Mouse (Mus musculus) heart, embryonic 10.5 days (tissue): ENCODE results near the gene Mapk9. TPM values are rescaled to one million over a fixed set of nuclear protein-coding genes. Genes with fewer than 3 reads are reported as not detected.

Experiments
- DNase-seq: peaks from one replicate; pipeline ENCODE4 v3.0.0-alpha.2; 2017; ENCODE audit warnings: low spot score
- H3K27ac ChIP-seq: fragments of 300-500 bp; sonication (generic); 2 replicates; pipeline ENCODE4 v1.5.1; 2016; ENCODE audit warnings: mild to moderate bottlenecking
- H3K27me3 ChIP-seq: fragments of 300-500 bp; sonication (generic); 2 replicates; pipeline ENCODE4 v1.6.1; 2016; ENCODE audit warnings: mild to moderate bottlenecking; ENCODE audit not compliant: poor library complexity, insufficient read depth, severe bottlenecking
- H3K36me3 ChIP-seq: fragments of 300-500 bp; sonication (generic); 2 replicates; pipeline ENCODE4 v1.6.1; 2016; ENCODE audit warnings: mild to moderate bottlenecking, moderate library complexity
- H3K4me1 ChIP-seq: fragments of 300-500 bp; sonication (generic); 2 replicates; pipeline ENCODE4 v1.6.1; 2016; ENCODE audit warnings: mild to moderate bottlenecking
- H3K4me3 ChIP-seq: fragments of 300-500 bp; sonication (generic); 2 replicates; pipeline ENCODE4 v1.5.1; 2016; ENCODE audit warnings: mild to moderate bottlenecking, moderate library complexity
- H3K9me3 ChIP-seq: fragments of 300-500 bp; sonication (generic); 2 replicates; pipeline ENCODE4 v1.6.1; 2016; ENCODE audit warnings: mild to moderate bottlenecking, moderate library complexity
- WGBS: fragments of 180-500 bp; shearing (Covaris S2); methylation state at CpG from one replicate; pipeline ENCODE4 v1.1.7; 2016; 5-methylcytosine and 5-hydroxymethylcytosine counted together
- microRNA-seq: library from miRNA; unstranded; fragments of <30 nt; microRNA quantifications from one replicate; pipeline ENCODE4, GENCODE M21; 2017
- polyA plus RNA-seq: library from polyadenylated mRNA; unstranded; fragments of >200 nt; fragmentation: Nextera tagmentation; extraction: Ambion mirVana; gene quantifications from 2 replicates; pipeline ENCODE4 v1.2.1, GENCODE M21; 2016

The Mapk9 gene
- polyA plus RNA-seq, 1 experiment from 2014 or later: 31.5 TPM

- 70% methylated on average over 15 of the region's 15 CpGs for WGBS
- H3K4me3 ChIP-seq: no peak overlapping the region
- peaks cover 55% of the 10 kb centered on the region for H3K27me3 ChIP-seq
- DNase-seq: no peak
- no peaks in the 10 kb centered on the region for H3K9me3 ChIP-seq
- peaks cover 8% of the 10 kb centered on the region; the same call in 1 of the 2 replicates for H3K4me1 ChIP-seq
- no peak overlapping the region for H3K27ac ChIP-seq
- no peaks in the 10 kb centered on the region for H3K36me3 ChIP-seq
Observed at GRCm38 (mm10) chr11:49918521-49919180, 72.1 kb downstream of the Mapk9 start.

GRCm38 (mm10) chr11:49919304-49919703 lies 72.8 kb downstream of the Mapk9 start:
- Histone ChIP-seq H3K36me3 (no peaks in the 10 kb centered on the region), H3K4me3 (no peak overlapping the region), H3K4me1 (peaks cover 8% of the 10 kb centered on the region; the same call in 1 of the 2 replicates), H3K27me3 (peaks cover 55% of the 10 kb centered on the region), H3K9me3 (no peaks in the 10 kb centered on the region), H3K27ac (no peak overlapping the region)
- WGBS: 75% methylated on average over 6 of the region's 6 CpGs
- DNase-seq: no peak

- Histone ChIP-seq H3K36me3 (no peaks in the 10 kb centered on the region), H3K4me3 (no peak overlapping the region), H3K9me3 (no peaks in the 10 kb centered on the region), H3K27ac (no peak overlapping the region), H3K27me3 (peaks cover 60% of the 10 kb centered on the region), H3K4me1 (peaks cover 11% of the 10 kb centered on the region)
- WGBS: 82% methylated on average over 9 of the region's 9 CpGs
- no peak for DNase-seq
Observed at GRCm38 (mm10) chr11:49923539-49923938, 77.0 kb downstream of the Mapk9 start.

- H3K4me1 ChIP-seq: peaks cover 13% of the 10 kb centered on the region
- no peaks in the 10 kb centered on the region for H3K36me3 ChIP-seq
- H3K9me3 ChIP-seq: no peaks in the 10 kb centered on the region
- no peak overlapping the region for H3K4me3 ChIP-seq
- WGBS: 71% methylated on average over 7 of the region's 7 CpGs
- DNase-seq: no peak
- peaks cover 60% of the 10 kb centered on the region for H3K27me3 ChIP-seq
- no peak overlapping the region for H3K27ac ChIP-seq
Observed at GRCm38 (mm10) chr11:49926183-49926582, 79.6 kb downstream of the Mapk9 start.

GRCm38 (mm10) chr11:49927169-49927568 lies 80.6 kb downstream of the Mapk9 start:
- no peaks in the 10 kb centered on the region for H3K9me3 ChIP-seq
- no peak overlapping the region; the same call in 1 of the 2 replicates for H3K27ac ChIP-seq

GRCm38 (mm10) chr11:49927670-49928069 lies 81.1 kb downstream of the Mapk9 start:
- Histone ChIP-seq H3K27ac (no peak overlapping the region), H3K36me3 (no peaks in the 10 kb centered on the region), H3K4me1 (peaks cover 27% of the 10 kb centered on the region), H3K27me3 (peaks cover 51% of the 10 kb centered on the region), H3K9me3 (no peaks in the 10 kb centered on the region), H3K4me3 (no peak overlapping the region)
- WGBS: 72% methylated on average over 6 of the region's 6 CpGs
- no peak for DNase-seq

More at GRCm38 (mm10) chr11:49927169-49927568, 80.6 kb downstream of the Mapk9 start:
- Histone ChIP-seq H3K4me1 (peaks cover 23% of the 10 kb centered on the region), H3K4me3 (no peak overlapping the region), H3K27me3 (peaks cover 56% of the 10 kb centered on the region), H3K36me3 (no peaks in the 10 kb centered on the region)
- whole genome bisulfite sequencing: 35% methylated on average over 4 of the region's 4 CpGs
- no peak for DNase-seq

- WGBS: 52% methylated on average over 5 of the region's 5 CpGs
- DNase-seq: no peak
- Histone ChIP-seq H3K9me3 (no peaks in the 10 kb centered on the region), H3K4me1 (peaks cover 30% of the 10 kb centered on the region), H3K27me3 (peaks cover 61% of the 10 kb centered on the region), H3K4me3 (no peak overlapping the region), H3K27ac (no peak overlapping the region), H3K36me3 (no peaks in the 10 kb centered on the region)
Observed at GRCm38 (mm10) chr11:49931037-49931625, 84.6 kb downstream of the Mapk9 start.

DNA sequence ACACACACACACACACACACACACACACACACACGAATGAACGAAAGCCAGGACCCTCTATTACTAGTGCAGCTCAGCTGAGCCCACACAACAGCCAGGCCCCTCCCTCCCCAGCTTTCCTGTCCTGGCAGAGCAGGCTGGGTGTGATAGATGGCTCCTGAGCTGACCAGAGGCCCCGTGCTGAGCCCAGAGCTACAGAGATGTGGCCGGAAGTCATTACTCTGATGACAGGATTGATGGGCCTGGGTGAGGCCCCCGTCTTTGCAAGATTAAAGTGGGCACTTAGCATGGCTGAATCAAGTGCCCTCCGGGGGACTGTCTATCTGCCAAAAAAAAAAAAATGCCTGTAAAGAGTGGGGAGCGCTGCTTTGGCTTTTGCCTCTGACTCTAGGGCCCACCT lies 85.3 kb downstream of the Mapk9 start:
- Histone ChIP-seq H3K4me1 (peaks cover 36% of the 10 kb centered on the region), H3K36me3 (no peaks in the 10 kb centered on the region), H3K27ac (no peak overlapping the region), H3K27me3 (peaks cover 57% of the 10 kb centered on the region), H3K4me3 (no peak overlapping the region), H3K9me3 (no peaks in the 10 kb centered on the region)
- 13% methylated on average over 7 of the region's 7 CpGs for whole genome bisulfite sequencing
- no peak for DNase-seq

DNA sequence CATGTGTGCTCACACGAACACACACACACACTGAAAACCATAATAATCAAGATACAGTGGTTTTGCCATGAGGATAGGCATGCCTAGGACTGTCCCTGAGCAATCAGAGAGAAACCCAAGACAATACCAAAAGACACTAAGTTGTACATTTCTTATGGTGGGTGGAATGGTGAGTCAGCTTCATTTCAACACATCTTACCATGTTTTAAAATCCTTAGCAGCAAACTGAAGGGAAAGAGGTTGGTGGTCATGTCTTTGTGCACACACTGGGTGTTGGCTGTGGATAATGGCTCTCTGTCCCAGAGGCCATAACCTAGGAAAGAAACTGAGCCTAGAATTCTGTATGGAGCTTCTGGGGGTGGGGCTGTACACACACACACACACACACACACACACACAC lies 87.3 kb downstream of the Mapk9 start:
- Histone ChIP-seq H3K4me3 (no peak overlapping the region), H3K36me3 (no peaks in the 10 kb centered on the region), H3K27me3 (peaks cover 57% of the 10 kb centered on the region), H3K4me1 (peaks cover 32% of the 10 kb centered on the region), H3K9me3 (no peaks in the 10 kb centered on the region), H3K27ac (no peak overlapping the region)
- WGBS: 79% methylated on average over 1 of the region's 1 CpGs
- no peak for DNase-seq

DNA sequence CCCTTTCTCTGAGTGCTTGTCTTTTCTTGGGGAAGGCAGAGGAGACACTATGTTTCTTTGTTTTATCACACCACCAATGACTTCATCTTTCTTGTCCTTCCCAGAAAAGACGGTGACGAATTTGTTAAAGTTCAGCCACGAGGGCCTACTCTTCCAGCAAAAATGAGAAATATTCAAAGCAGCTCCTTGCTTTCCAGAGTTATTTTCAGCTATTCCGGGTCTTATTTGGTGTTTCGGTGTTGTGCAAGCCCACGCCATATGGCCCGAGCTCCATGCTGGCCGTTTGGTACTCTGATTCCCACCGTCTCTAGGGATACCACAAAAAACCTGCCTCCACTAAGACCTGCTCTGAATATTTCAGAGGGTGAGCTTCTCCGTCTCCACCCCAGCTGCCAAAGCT lies 87.8 kb downstream of the Mapk9 start:
- peaks cover 57% of the 10 kb centered on the region for H3K27me3 ChIP-seq
- DNase-seq: no peak
- H3K9me3 ChIP-seq: no peaks in the 10 kb centered on the region
- peaks cover 32% of the 10 kb centered on the region for H3K4me1 ChIP-seq
- 66% methylated on average over 10 of the region's 10 CpGs for WGBS
- H3K4me3 ChIP-seq: no peak overlapping the region
- H3K27ac ChIP-seq: no peak overlapping the region
- no peaks in the 10 kb centered on the region for H3K36me3 ChIP-seq

Small RNA genes lying within 50 kb of the gene (microRNA-seq; reads per million reads assigned to microRNA genes)
- gene Gm23492: not detected

Other genes with a start within 250 kb of the Mapk9 start
- gene Flt4, start 237.5 kb upstream of the Mapk9 start, polyA plus RNA-seq: 7.3 and 8.2 TPM in 2 replicates
- gene Scgb3a1, start 183.1 kb upstream of the Mapk9 start, polyA plus RNA-seq: 0.30 and 1.3 TPM in 2 replicates
- 47.0 and 56.0 TPM in 2 replicates for gene Cnot6, start 134.0 kb upstream of the Mapk9 start, polyA plus RNA-seq
- 21.3 and 24.5 TPM in 2 replicates for gene Gfpt2, start 52.6 kb upstream of the Mapk9 start, polyA plus RNA-seq
- 0.17 and 0.20 TPM in 2 replicates for gene Rasgef1c, start 55.1 kb downstream of the Mapk9 start, polyA plus RNA-seq
- gene Rnf130, start 178.6 kb downstream of the Mapk9 start, polyA plus RNA-seq: 27.1 and 31.6 TPM in 2 replicates